Mouse (Mus musculus): ENCODE measurements around the gene Olfr1141.

The Olfr1141 gene

GRCm38 (mm10) chr2:87753891-87754290 is at the start of gene Olfr1141:
Gene Olfr1141, minus strand, starts transcription at chr2:87753991.
- DNase-seq (ENCODE audit: low spot score) = no peak

- DNase-seq (ENCODE audit: low spot score) = no peak
Measured at GRCm38 (mm10) chr2:87800292-87800691, 46.5 kb upstream of the Olfr1141 start, which contains the start of gene Olfr1143. Gene Olfr1143, plus strand, starts transcription at chr2:87800592.

GRCm38 (mm10) chr2:87779183-87779582 is 25.4 kb upstream of the Olfr1141 start, which contains the start of gene Olfr152:
Gene Olfr152, plus strand, starts transcription at chr2:87779483.
- no peak for DNase-seq (ENCODE audit: low spot score)

DNA sequence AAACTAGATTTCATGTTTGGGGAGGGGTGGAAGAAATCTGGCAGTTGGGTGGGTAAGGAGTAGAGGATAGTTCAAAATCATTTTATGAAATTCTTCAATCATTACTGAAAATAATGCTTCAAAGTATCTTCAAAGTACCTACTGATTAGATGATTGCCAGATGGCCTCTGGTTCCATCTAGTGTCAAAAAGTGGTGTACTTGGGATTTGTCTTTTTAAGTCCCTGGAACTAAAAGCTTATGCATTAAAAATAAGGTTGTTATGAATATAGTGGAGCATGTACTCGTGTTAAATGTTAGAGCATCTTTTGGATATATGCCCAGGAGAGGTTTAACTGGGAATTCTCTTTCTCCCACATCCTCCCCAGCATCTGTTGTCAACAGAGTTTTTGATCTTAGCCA is 22.4 kb upstream of the Olfr1141 start:
- no peak for DNase-seq (ENCODE audit: low spot score)

GRCm38 (mm10) chr2:87743452-87743851 is 10.3 kb downstream of the Olfr1141 start, which contains the start of gene Olfr1140:
Gene Olfr1140, plus strand, starts transcription at chr2:87743752.
- no peak for DNase-seq (ENCODE audit: low spot score)

DNA sequence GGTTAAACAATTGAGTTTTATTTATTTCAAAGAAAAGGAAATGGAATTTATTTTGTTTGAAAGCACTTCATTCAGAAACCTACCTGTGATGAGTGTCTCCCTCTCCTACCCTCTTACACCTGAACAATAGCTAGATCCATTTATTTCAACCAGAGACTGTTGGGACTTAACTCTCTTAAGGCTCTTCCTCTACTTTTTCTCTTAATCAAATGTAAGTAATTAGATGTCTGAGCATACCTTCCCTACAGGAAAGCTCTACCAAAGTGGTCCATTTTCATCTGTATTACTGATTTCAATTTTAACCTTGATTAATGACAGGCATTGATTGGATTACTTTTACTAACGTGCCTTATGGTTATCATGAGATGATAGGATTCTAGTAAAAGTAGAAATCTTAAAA is 13.9 kb downstream of the Olfr1141 start, which contains the start of gene Olfr1138:
Gene Olfr1138 (minus strand): TSS at position 101 of the 400 bp plus-strand sequence.
- DNase-seq (ENCODE audit: low spot score) = no peak

DNA sequence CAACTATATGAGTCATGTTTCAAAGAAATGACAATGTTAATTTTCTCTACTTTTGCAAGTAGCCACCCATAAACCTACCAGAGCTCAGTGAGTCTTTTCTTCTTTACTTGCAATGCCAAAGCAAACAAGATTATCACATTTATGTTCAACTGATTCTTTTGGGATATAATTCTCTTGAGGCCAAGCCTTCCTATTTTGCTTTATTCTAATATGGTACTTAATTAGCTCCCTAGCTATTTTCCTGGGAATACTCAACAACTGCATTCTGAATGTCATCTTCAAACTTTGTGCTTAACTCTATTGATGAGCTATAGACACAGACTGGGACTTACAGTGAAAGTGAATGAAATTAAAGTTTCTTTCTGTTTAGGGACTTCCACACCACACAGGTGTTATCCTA is 40.7 kb downstream of the Olfr1141 start, which contains the start of gene Olfr1137:
Gene Olfr1137 (minus strand): TSS at position 101 of the 400 bp plus-strand sequence.
- no peak for DNase-seq (ENCODE audit: low spot score)
